Comparison of ENCODE assay signal across 32 mouse cellular contexts in the genomic region with DNA sequence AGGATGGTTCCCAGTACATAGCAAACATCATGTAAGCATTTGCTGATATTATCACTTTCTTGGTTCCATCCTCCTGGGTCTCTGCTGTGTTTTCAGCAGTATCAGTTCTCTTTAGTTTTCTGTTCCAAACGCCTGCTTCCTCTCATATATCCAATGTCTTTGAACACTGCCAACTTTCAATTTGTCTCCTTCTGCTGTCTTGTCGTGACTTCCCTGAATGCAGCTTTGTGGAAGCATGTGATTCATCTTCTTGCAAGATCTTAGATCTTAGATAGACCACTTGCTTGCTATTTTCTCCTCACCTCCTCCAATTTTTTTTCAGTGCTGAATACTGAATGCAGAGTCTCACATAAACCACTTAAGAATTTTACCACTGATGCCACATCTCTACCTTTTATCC.
DNase-seq lines count a peak whose midpoint lies in the region; ATAC-seq and TF ChIP-seq lines count a peak whose summit lies in the region.
"Had no signal": no experiment of that assay in that cellular context is flagged by ENCODE, and none has a peak within 500 bp of the region (broad histone marks: within the 10 kb centered on the region; RNA-seq: fewer than 3 reads in every experiment).

No protein-coding gene starts in this region.

- no peaks in the 10 kb centered on the region for H3K27me3 ChIP-seq in forebrain, postnatal 0 days (ENCODE audit: insufficient read depth, low read length)
- H3K27me3 ChIP-seq in forebrain, embryonic 16.5 days (replicated peaks; ENCODE audit: control insufficient read depth, insufficient read depth, low read length), result no peaks in the 10 kb centered on the region
- H3K27me3 ChIP-seq: CH12.LX; forebrain, embryonic 13.5 days; hindbrain, embryonic 13.5 days; limb, embryonic 13.5 days; liver, embryonic 12.5 days; midbrain, embryonic 13.5 days; neural tube, embryonic 13.5 days had no signal

- no peak overlapping the region for H3K9ac ChIP-seq in forebrain, postnatal 0 days
- no peak overlapping the region for H3K9ac ChIP-seq in forebrain, embryonic 16.5 days (replicated peaks; ENCODE audit: low read depth, low read length)
- H3K9ac ChIP-seq: forebrain, embryonic 13.5 days; hindbrain, embryonic 13.5 days; limb, embryonic 13.5 days; liver, embryonic 12.5 days; midbrain, embryonic 13.5 days; neural tube, embryonic 13.5 days had no signal

- no peaks in the 10 kb centered on the region for H3K4me1 ChIP-seq in forebrain, postnatal 0 days (ENCODE audit: insufficient read depth)
- H3K4me1 ChIP-seq in forebrain, embryonic 16.5 days (replicated peaks; ENCODE audit: control insufficient read depth, insufficient read depth, low read length), result no peaks in the 10 kb centered on the region
- H3K4me1 ChIP-seq: forebrain, embryonic 13.5 days; hindbrain, embryonic 13.5 days; limb, embryonic 13.5 days; liver, embryonic 12.5 days; midbrain, embryonic 13.5 days; neural tube, embryonic 13.5 days had no signal

- peak; percentile 29; the same call in 1 of the 2 replicates for ATAC-seq in forebrain, postnatal 0 days
- ATAC-seq in forebrain, embryonic 16.5 days, result no peak
- ATAC-seq: activated CD4-positive, CD25-positive, alpha-beta regulatory T cell, adult 4 months; forebrain, embryonic 13.5 days; intestine, postnatal 0 days; liver, embryonic 12.5 days; lung, postnatal 0 days; midbrain, embryonic 13.5 days had no signal

- TF ChIP-seq CTCF in forebrain, postnatal 0 days (IDR thresholded peaks at IDR 0.05; ENCODE audit: low read depth), result no peak

- DNase-seq in forebrain, postnatal 0 days, result no peak
- DNase-seq in left cerebral cortex, adult 11 months (ENCODE audit: low spot score), result peak; percentile 22
- DNase-seq in left cerebral cortex, postnatal 4 days, result no peak
- peak; percentile 17 to 20 for DNase-seq in left cerebral cortex, adult 18-20 months (ENCODE audit: low spot score in 2 of 2)
- DNase-seq in telencephalon, adult 2 months (ENCODE audit: low read depth, low spot score), result peak; percentile 82
- no peak for DNase-seq in heart, postnatal 10 days
- DNase-seq: adrenal gland, adult 2 months; adrenal gland, postnatal 36 days; cerebellum, adult 2 months; cerebellum, postnatal 25 days; gastrocnemius, adult 2 months; gastrocnemius, postnatal 36 days; heart, adult 18-20 months; heart, postnatal 4 days; kidney, adult 9 months; kidney, postnatal 10 days; layer of hippocampus, adult 9-11 months; lung, adult 18-20 months; right cerebral cortex, postnatal 25 days had no signal

- no peak overlapping the region for H3K27ac ChIP-seq in forebrain, postnatal 0 days (ENCODE audit: low read depth, low read length)
- no peak overlapping the region for H3K27ac ChIP-seq in forebrain, embryonic 16.5 days (ENCODE audit: low read length)
- H3K27ac ChIP-seq: forebrain, embryonic 13.5 days; gastrocnemius, adult 2 months; hindbrain, embryonic 13.5 days; limb, embryonic 13.5 days; liver, embryonic 12.5 days; macrophage; midbrain, embryonic 13.5 days; neural tube, embryonic 13.5 days had no signal

- no peaks in the 10 kb centered on the region for H3K9me3 ChIP-seq in forebrain, postnatal 0 days (ENCODE audit: low read length)
- H3K9me3 ChIP-seq in forebrain, embryonic 16.5 days (ENCODE audit: control insufficient read depth, low read length), result no peaks in the 10 kb centered on the region
- H3K9me3 ChIP-seq: forebrain, embryonic 13.5 days; hindbrain, embryonic 13.5 days; liver, embryonic 12.5 days; midbrain, embryonic 13.5 days; neural tube, embryonic 13.5 days had no signal

- WGBS in forebrain, postnatal 0 days, result 56% methylated on average over 2 of the region's 2 CpGs
- 71% methylated on average over 2 of the region's 2 CpGs for WGBS in forebrain, embryonic 16.5 days

- H3K4me2 ChIP-seq in forebrain, postnatal 0 days (ENCODE audit: low read depth), result no peak overlapping the region
- H3K4me2 ChIP-seq in forebrain, embryonic 16.5 days (ENCODE audit: low read length), result no peak overlapping the region
- H3K4me2 ChIP-seq: forebrain, embryonic 13.5 days; heart, embryonic 11.5 days; hindbrain, embryonic 13.5 days; limb, embryonic 13.5 days; liver, embryonic 12.5 days; midbrain, embryonic 13.5 days; neural tube, embryonic 13.5 days had no signal

- no peak overlapping the region for H3K4me3 ChIP-seq in forebrain, postnatal 0 days (ENCODE audit: low read depth, low read length)
- H3K4me3 ChIP-seq in forebrain, embryonic 16.5 days (replicated peaks; ENCODE audit: low read length), result no peak overlapping the region
- H3K4me3 ChIP-seq: forebrain, embryonic 13.5 days; gastrocnemius, adult 2 months; hindbrain, embryonic 13.5 days; limb, embryonic 13.5 days; liver, embryonic 12.5 days; midbrain, embryonic 13.5 days; neural tube, embryonic 13.5 days had no signal

- intact Hi-C loops in left cerebral cortex, postnatal 4 days (cut with DNase I), result no loop called here
- intact Hi-C loops in heart, postnatal 10 days (cut with DNase I), result no loop called here

- H3K36me3 ChIP-seq in forebrain, postnatal 0 days (ENCODE audit: insufficient read depth), result no peaks in the 10 kb centered on the region
- no peaks in the 10 kb centered on the region for H3K36me3 ChIP-seq in forebrain, embryonic 16.5 days (ENCODE audit: control insufficient read depth, insufficient read depth)
- H3K36me3 ChIP-seq: hindbrain, embryonic 13.5 days; limb, embryonic 13.5 days; liver, embryonic 12.5 days; midbrain, embryonic 13.5 days; neural tube, embryonic 13.5 days had no signal

Comparison
In these comparisons a context has a peak if more than half of its experiments do, and no peak if none do; other contexts are left out.
1. DNase-seq: peak in left cerebral cortex, adult 11 months (single experiment), left cerebral cortex, adult 18-20 months (2 of 2) and telencephalon, adult 2 months (single experiment); none in forebrain, postnatal 0 days (single experiment), left cerebral cortex, postnatal 4 days (single experiment) and heart, postnatal 10 days (0 of 2).